Mouse (Mus musculus) ZHBTc4 (cell line): ENCODE data around the gene Olfr1129.
"Not testable (repeated sequence)": the region's sequence is repeated elsewhere in the genome, so short reads cannot be mapped to it uniquely, and the experiment has no call there.

Experiments used
- DNase-seq: peaks from one replicate; pipeline ENCODE4 v3.0.0-alpha.2; 2011; ENCODE audit warnings: low read depth, low spot score

Gene Olfr1129

GRCm38 (mm10) chr2:87573602-87574001 is at the start of gene Olfr1129:
Olfr1129 (plus strand) TSS chr2:87573902.
- not testable (repeated sequence) for DNase-seq

- DNase-seq, result peak; percentile 74
Measured at GRCm38 (mm10) chr2:87525899-87526616, 47.6 kb upstream of the Olfr1129 start.

DNA sequence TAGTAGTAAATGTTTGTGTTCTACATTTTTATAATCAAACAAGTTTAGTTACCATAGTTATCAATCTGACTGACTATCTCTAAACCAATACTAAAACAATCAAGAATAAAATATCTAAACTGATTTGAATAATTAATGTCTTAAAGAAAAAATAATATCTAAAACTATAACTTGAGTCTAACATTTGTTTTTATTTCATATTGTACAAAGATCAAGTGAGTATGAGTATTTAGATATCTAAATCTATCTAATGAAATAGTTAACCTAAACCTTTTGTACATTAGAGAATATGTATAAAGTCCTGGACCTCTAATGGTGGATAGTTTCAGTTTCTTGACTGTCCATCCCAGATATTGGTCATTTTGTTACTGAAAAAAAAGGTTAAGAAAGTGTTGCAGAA is 42.2 kb upstream of the Olfr1129 start, which contains the start of gene Olfr153:
TSS of gene Olfr153 (plus strand) at position 301 of the 400 bp plus-strand sequence.
- no peak for DNase-seq

DNA sequence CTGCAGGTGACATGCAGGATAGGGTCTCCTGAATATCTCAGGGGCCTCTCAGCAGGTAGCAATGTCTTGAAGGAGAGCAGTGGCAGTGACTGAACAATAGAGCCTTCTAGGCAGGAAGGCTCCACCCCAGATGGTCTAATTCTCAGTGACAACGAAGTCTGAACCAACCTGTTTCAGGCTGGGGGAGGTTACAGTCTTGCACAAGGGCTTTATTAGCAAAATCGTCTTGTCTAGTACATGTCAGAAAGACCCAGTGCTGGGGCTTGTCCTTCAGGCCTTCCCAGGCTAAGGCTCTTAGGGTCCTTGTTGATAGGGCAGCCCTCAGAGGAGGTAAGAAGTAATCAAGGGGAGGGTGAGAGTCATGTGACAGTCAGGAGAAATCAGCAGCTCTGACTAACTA is 38.9 kb upstream of the Olfr1129 start:
- DNase-seq, result peak; percentile 87

GRCm38 (mm10) chr2:87545442-87545841 is 28.3 kb upstream of the Olfr1129 start, which contains the start of gene Olfr1128:
Olfr1128 (minus strand) TSS chr2:87545542.
- no peak for DNase-seq

DNA sequence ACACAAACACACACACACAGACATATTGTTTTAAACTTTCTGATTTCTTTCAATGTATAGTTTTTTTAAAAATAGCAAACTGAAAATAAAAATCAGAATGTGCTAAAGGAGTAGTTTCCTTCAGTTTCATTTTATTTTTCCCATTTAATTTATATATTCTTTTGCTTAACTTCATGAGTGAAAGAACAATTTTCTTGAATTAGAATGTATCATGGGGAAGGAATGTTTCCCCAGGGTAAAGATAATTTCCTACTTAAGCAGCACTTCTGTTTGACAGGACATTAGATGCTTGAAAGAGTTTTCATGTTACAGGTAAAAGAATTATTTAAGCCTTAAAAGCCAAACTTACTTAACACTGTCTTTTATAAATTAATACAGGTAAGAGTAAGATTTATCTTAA is 32.2 kb downstream of the Olfr1129 start, which contains the start of gene Olfr1130:
TSS of gene Olfr1130 (plus strand) at position 301 of the 400 bp plus-strand sequence.
- DNase-seq, result not testable (repeated sequence)

DNA sequence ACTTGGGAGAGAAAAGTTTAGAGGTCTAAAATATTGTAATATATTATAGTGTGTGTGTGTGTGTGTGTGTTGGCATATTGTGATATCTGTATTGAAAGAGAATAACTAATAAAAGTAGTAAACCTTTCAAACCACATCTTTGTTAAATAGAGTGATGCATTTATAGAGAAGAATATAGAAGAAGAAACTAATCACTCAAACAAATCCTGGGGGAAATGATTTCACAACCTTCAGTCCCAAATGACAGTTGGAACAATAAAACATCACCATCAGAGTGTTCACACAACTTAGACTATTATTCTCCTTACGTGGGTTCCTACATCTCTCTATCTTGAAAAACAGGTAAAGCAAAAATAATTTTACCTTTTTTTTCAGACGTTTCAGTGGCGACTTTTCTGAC is 53.1 kb downstream of the Olfr1129 start, which contains the start of gene Olfr1131:
TSS of gene Olfr1131 (plus strand) at position 301 of the 400 bp plus-strand sequence.
- no peak for DNase-seq
